Mouse (Mus musculus) megakaryocyte, embryonic 14.5 days (primary cell): ENCODE measurements around the gene Entpd8.

Source experiments
- FLI1 ChIP-seq: IDR thresholded peaks from 2 replicates; pipeline ENCODE4 v1.6.1; 2012; ENCODE audit warnings: low read length, inconsistent platforms, mixed read lengths
- GATA1 ChIP-seq: IDR thresholded peaks from 3 replicates; pipeline ENCODE4 v1.6.1; 2012; ENCODE audit warnings: mixed read lengths, low read length, inconsistent platforms, borderline replicate concordance

DNA sequence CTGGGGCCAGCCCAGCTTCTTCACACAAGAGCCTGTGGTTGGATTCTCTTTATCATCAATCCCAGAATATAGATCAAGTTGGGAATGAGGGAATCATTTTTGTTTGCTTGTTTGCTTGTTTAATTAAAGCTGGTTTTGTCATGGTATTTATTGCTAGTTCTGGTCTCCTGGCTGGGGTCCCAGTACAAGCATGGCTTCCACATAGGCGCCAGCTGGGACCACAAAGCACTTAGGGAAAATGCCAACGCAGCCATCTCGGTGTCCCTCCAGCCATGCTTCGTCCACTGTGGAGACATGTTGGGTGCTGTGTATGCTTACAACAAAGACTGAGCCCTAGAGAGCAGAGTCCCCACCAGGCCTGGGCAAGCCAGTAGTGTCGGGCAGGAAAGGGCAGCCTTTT lies 5.5 kb downstream of the Entpd8 start:
- TF ChIP-seq GATA1: no peak
- TF ChIP-seq FLI1: no peak
